Mouse (Mus musculus): ENCODE measurements around the gene Actl7a. TPM values are rescaled to one million over a fixed set of nuclear protein-coding genes. Genes with fewer than 3 reads are reported as not detected.

The Actl7a gene
- polyA plus RNA-seq, 1 experiment = not detected

- Histone ChIP-seq H3ac (ENCODE audit: control insufficient read depth, insufficient read length) (no peak overlapping the region), H3K36me3 (ENCODE audit: control insufficient read depth, insufficient read depth) (no peaks in the 10 kb centered on the region), H3K4me3 (no peak overlapping the region), H3K4me2 (ENCODE audit: low read depth) (no peak overlapping the region), H3K79me2 (ENCODE audit: control insufficient read depth, insufficient read depth) (no peaks in the 10 kb centered on the region), H3K27me3 (ENCODE audit: control insufficient read depth, insufficient read depth, insufficient read length) (no peaks in the 10 kb centered on the region)
- TF ChIP-seq MYOD1 (IDR thresholded peaks at IDR 0.05; ENCODE audit: control insufficient read depth in 1 of 3, insufficient read length in 2 of 3, low read depth in 2 of 3) (no peak), E2F4 (IDR thresholded peaks at IDR 0.05; ENCODE audit: insufficient read depth) (no peak), POLR2A (IDR thresholded peaks at IDR 0.05; ENCODE audit: insufficient read length, low read depth) (no peak), TCF12 (IDR thresholded peaks at IDR 0.05; ENCODE audit: insufficient read depth, poor library complexity, severe bottlenecking) (no peak)
Measured at GRCm38 (mm10) chr4:56721469-56721868, 21.7 kb upstream of the Actl7a start.

GRCm38 (mm10) chr4:56722346-56722745 is 20.9 kb upstream of the Actl7a start:
- TF ChIP-seq SRF (IDR thresholded peaks at IDR 0.05; ENCODE audit: control insufficient read depth, insufficient read length, low read depth) (no peak), POLR2AphosphoS2 (IDR thresholded peaks at IDR 0.05; ENCODE audit: insufficient read length, low read depth) (no peak), CEBPB (IDR thresholded peaks at IDR 0.05; ENCODE audit: insufficient read depth, poor library complexity, severe bottlenecking) (no peak), USF1 (IDR thresholded peaks at IDR 0.05; ENCODE audit: low read depth) (no peak), E2F4 (IDR thresholded peaks at IDR 0.05; ENCODE audit: insufficient read depth) (no peak), TCF12 (IDR thresholded peaks at IDR 0.05; ENCODE audit: insufficient read depth, poor library complexity, severe bottlenecking) (no peak), POLR2A (IDR thresholded peaks at IDR 0.05; ENCODE audit: insufficient read length, low read depth) (no peak), MYOG (IDR thresholded peaks at IDR 0.05; ENCODE audit: control insufficient read depth in 1 of 3, insufficient read depth in 1 of 3, insufficient read length in 2 of 3, low read depth in 2 of 3) (no peak), MAX (IDR thresholded peaks at IDR 0.05; ENCODE audit: low read depth) (no peak), MYOD1 (IDR thresholded peaks at IDR 0.05; ENCODE audit: control insufficient read depth in 1 of 3, insufficient read length in 2 of 3, low read depth in 2 of 3) (no peak), TCF3 (IDR thresholded peaks at IDR 0.05; ENCODE audit: insufficient read length, low read depth) (no peak), REST (IDR thresholded peaks at IDR 0.05; ENCODE audit: insufficient read depth, insufficient read length) (no peak)
- H3K4me3 ChIP-seq = no peak overlapping the region
- H3ac ChIP-seq (ENCODE audit: control insufficient read depth, insufficient read length) = no peak overlapping the region

GRCm38 (mm10) chr4:56723237-56723636 is 20.0 kb upstream of the Actl7a start:
- Histone ChIP-seq H3K36me3 (ENCODE audit: control insufficient read depth, insufficient read depth) (no peaks in the 10 kb centered on the region), H3K27me3 (ENCODE audit: control insufficient read depth, insufficient read depth, insufficient read length) (no peaks in the 10 kb centered on the region), H3K79me2 (ENCODE audit: control insufficient read depth, insufficient read depth) (no peaks in the 10 kb centered on the region), H3K4me2 (ENCODE audit: low read depth) (no peak overlapping the region), H3ac (ENCODE audit: control insufficient read depth, insufficient read length) (no peak overlapping the region), H3K4me3 (no peak overlapping the region)
- TF ChIP-seq USF1 (IDR thresholded peaks at IDR 0.05; ENCODE audit: low read depth) = no peak
- TF ChIP-seq TCF12 (IDR thresholded peaks at IDR 0.05; ENCODE audit: insufficient read depth, poor library complexity, severe bottlenecking) = no peak
- TF ChIP-seq POLR2A (IDR thresholded peaks at IDR 0.05; ENCODE audit: insufficient read length, low read depth) = no peak
- TF ChIP-seq SRF (IDR thresholded peaks at IDR 0.05; ENCODE audit: control insufficient read depth, insufficient read length, low read depth) = no peak
- TF ChIP-seq E2F4 (IDR thresholded peaks at IDR 0.05; ENCODE audit: insufficient read depth) = no peak
- no peak for TF ChIP-seq MYOG (IDR thresholded peaks at IDR 0.05; ENCODE audit: control insufficient read depth in 1 of 3, insufficient read depth in 1 of 3, insufficient read length in 2 of 3, low read depth in 2 of 3)
- no peak for TF ChIP-seq REST (IDR thresholded peaks at IDR 0.05; ENCODE audit: insufficient read depth, insufficient read length)
- no peak for TF ChIP-seq MAX (IDR thresholded peaks at IDR 0.05; ENCODE audit: low read depth)
- TF ChIP-seq POLR2AphosphoS2 (IDR thresholded peaks at IDR 0.05; ENCODE audit: insufficient read length, low read depth) = no peak
- TF ChIP-seq TCF3 (IDR thresholded peaks at IDR 0.05; ENCODE audit: insufficient read length, low read depth) = no peak
- no peak for TF ChIP-seq CEBPB (IDR thresholded peaks at IDR 0.05; ENCODE audit: insufficient read depth, poor library complexity, severe bottlenecking)
- no peak for TF ChIP-seq MYOD1 (IDR thresholded peaks at IDR 0.05; ENCODE audit: control insufficient read depth in 1 of 3, insufficient read length in 2 of 3, low read depth in 2 of 3)

More at GRCm38 (mm10) chr4:56722346-56722745, 20.9 kb upstream of the Actl7a start:
- no peaks in the 10 kb centered on the region for H3K36me3 ChIP-seq (ENCODE audit: control insufficient read depth, insufficient read depth)
- H3K79me2 ChIP-seq (ENCODE audit: control insufficient read depth, insufficient read depth) = no peaks in the 10 kb centered on the region
- H3K27me3 ChIP-seq (ENCODE audit: control insufficient read depth, insufficient read depth, insufficient read length) = no peaks in the 10 kb centered on the region
- no peak overlapping the region for H3K4me2 ChIP-seq (ENCODE audit: low read depth)

GRCm38 (mm10) chr4:56725839-56726238 is 17.4 kb upstream of the Actl7a start:
- no peaks in the 10 kb centered on the region for H3K36me3 ChIP-seq (ENCODE audit: control insufficient read depth, insufficient read depth)
- H3K27me3 ChIP-seq (ENCODE audit: control insufficient read depth, insufficient read depth, insufficient read length) = no peaks in the 10 kb centered on the region
- H3K79me2 ChIP-seq (ENCODE audit: control insufficient read depth, insufficient read depth) = no peaks in the 10 kb centered on the region
- H3ac ChIP-seq (ENCODE audit: control insufficient read depth, insufficient read length) = no peak overlapping the region
- H3K4me2 ChIP-seq (ENCODE audit: low read depth) = no peak overlapping the region
- no peak overlapping the region for H3K4me3 ChIP-seq
- TF ChIP-seq MAX (IDR thresholded peaks at IDR 0.05; ENCODE audit: low read depth) (no peak), SRF (IDR thresholded peaks at IDR 0.05; ENCODE audit: control insufficient read depth, insufficient read length, low read depth) (no peak), TCF3 (IDR thresholded peaks at IDR 0.05; ENCODE audit: insufficient read length, low read depth) (no peak), TCF12 (IDR thresholded peaks at IDR 0.05; ENCODE audit: insufficient read depth, poor library complexity, severe bottlenecking) (no peak), CEBPB (IDR thresholded peaks at IDR 0.05; ENCODE audit: insufficient read depth, poor library complexity, severe bottlenecking) (no peak), REST (IDR thresholded peaks at IDR 0.05; ENCODE audit: insufficient read depth, insufficient read length) (no peak), POLR2AphosphoS2 (IDR thresholded peaks at IDR 0.05; ENCODE audit: insufficient read length, low read depth) (no peak), POLR2A (IDR thresholded peaks at IDR 0.05; ENCODE audit: insufficient read length, low read depth) (no peak), MYOG (IDR thresholded peaks at IDR 0.05; ENCODE audit: control insufficient read depth in 1 of 3, insufficient read depth in 1 of 3, insufficient read length in 2 of 3, low read depth in 2 of 3) (no peak), MYOD1 (IDR thresholded peaks at IDR 0.05; ENCODE audit: control insufficient read depth in 1 of 3, insufficient read length in 2 of 3, low read depth in 2 of 3) (no peak), USF1 (IDR thresholded peaks at IDR 0.05; ENCODE audit: low read depth) (no peak), E2F4 (IDR thresholded peaks at IDR 0.05; ENCODE audit: insufficient read depth) (no peak)

- H3K36me3 ChIP-seq (ENCODE audit: control insufficient read depth, insufficient read depth) = peaks cover 13% of the 10 kb centered on the region
- H3K4me3 ChIP-seq = no peak within 1 kb of the TSS
- H3K4me2 ChIP-seq (ENCODE audit: low read depth) = no peak within 1 kb of the TSS
- no peak for TF ChIP-seq POLR2AphosphoS2 (IDR thresholded peaks at IDR 0.05; ENCODE audit: insufficient read length, low read depth)
- TF ChIP-seq SRF (IDR thresholded peaks at IDR 0.05; ENCODE audit: control insufficient read depth, insufficient read length, low read depth) = no peak
- TF ChIP-seq CEBPB (IDR thresholded peaks at IDR 0.05; ENCODE audit: insufficient read depth, poor library complexity, severe bottlenecking) = no peak
- no peak for TF ChIP-seq MYOD1 (IDR thresholded peaks at IDR 0.05; ENCODE audit: control insufficient read depth in 1 of 3, insufficient read length in 2 of 3, low read depth in 2 of 3)
- no peak for TF ChIP-seq MAX (IDR thresholded peaks at IDR 0.05; ENCODE audit: low read depth)
- no peak for TF ChIP-seq MYOG (IDR thresholded peaks at IDR 0.05; ENCODE audit: control insufficient read depth in 1 of 3, insufficient read depth in 1 of 3, insufficient read length in 2 of 3, low read depth in 2 of 3)
- TF ChIP-seq TCF12 (IDR thresholded peaks at IDR 0.05; ENCODE audit: insufficient read depth, poor library complexity, severe bottlenecking) = no peak
- TF ChIP-seq E2F4 (IDR thresholded peaks at IDR 0.05; ENCODE audit: insufficient read depth) = no peak
- no peak for TF ChIP-seq TCF3 (IDR thresholded peaks at IDR 0.05; ENCODE audit: insufficient read length, low read depth)
- no peak for TF ChIP-seq POLR2A (IDR thresholded peaks at IDR 0.05; ENCODE audit: insufficient read length, low read depth)
- no peak for TF ChIP-seq REST (IDR thresholded peaks at IDR 0.05; ENCODE audit: insufficient read depth, insufficient read length)
- TF ChIP-seq USF1 (IDR thresholded peaks at IDR 0.05; ENCODE audit: low read depth) = no peak
- no peaks in the 10 kb centered on the region for H3K27me3 ChIP-seq (ENCODE audit: control insufficient read depth, insufficient read depth, insufficient read length)
- H3K79me2 ChIP-seq (ENCODE audit: control insufficient read depth, insufficient read depth) = no peaks in the 10 kb centered on the region
- H3ac ChIP-seq (ENCODE audit: control insufficient read depth, insufficient read length) = no peak within 1 kb of the TSS
Measured at GRCm38 (mm10) chr4:56740020-56740485, 3.2 kb upstream of the Actl7a start, which contains the start of gene Gm26657. Gene Gm26657 (plus strand): TSS chr4:56740070.
